In the genomic region with DNA sequence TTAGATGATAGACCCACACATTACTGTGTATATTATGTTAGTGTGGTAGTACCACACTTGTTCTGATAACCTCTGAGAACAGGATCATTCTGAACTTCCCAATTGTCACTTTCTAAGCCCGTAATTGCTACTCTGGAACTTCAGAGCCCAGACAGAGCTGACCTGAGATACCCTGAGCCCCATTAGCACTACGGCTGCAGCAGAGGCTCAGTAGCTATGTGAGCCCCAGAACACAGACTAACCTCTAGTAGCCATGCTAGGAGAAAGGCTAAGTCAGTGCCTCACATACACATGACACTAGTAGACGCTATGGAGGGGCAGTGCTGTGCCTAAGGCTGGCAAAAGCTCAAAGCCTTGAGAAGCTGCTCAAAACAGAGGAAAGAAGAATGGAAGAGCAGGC, we compare ENCODE assay signal across 19 mouse cellular contexts.
"Had no signal": no experiment of that assay in that cellular context is flagged by ENCODE, and none has a peak within 500 bp of the region (broad histone marks: within the 10 kb centered on the region; RNA-seq: fewer than 3 reads in every experiment).

No protein-coding gene starts in this region.

- DNase-seq: kidney, adult 11 months; kidney, adult 9 months; kidney, postnatal 14 days; kidney, postnatal 4 days; left cerebral cortex, postnatal 4 days; lung, adult 2 months; lung, postnatal 14 days; lung, postnatal 4 days; retina, postnatal 1 day; right cerebral cortex, postnatal 25 days; spleen, adult 18-20 months; thymus, postnatal 36 days had no signal

- H3K27me3 ChIP-seq: intestine, embryonic 15.5 days; limb, embryonic 12.5 days; limb, embryonic 15.5 days; midbrain, embryonic 12.5 days; midbrain, embryonic 15.5 days; neural tube, embryonic 13.5 days had no signal

- H3K9me3 ChIP-seq: intestine, embryonic 15.5 days; limb, embryonic 12.5 days; limb, embryonic 15.5 days; midbrain, embryonic 12.5 days; midbrain, embryonic 15.5 days; neural tube, embryonic 13.5 days had no signal

- H3K27ac ChIP-seq: intestine, embryonic 15.5 days; limb, embryonic 12.5 days; limb, embryonic 15.5 days; midbrain, embryonic 12.5 days; midbrain, embryonic 15.5 days; neural tube, embryonic 13.5 days had no signal

- ATAC-seq: intestine, embryonic 15.5 days; midbrain, embryonic 15.5 days had no signal

- H3K4me2 ChIP-seq: intestine, embryonic 15.5 days; limb, embryonic 12.5 days; limb, embryonic 15.5 days; midbrain, embryonic 12.5 days; midbrain, embryonic 15.5 days; neural tube, embryonic 13.5 days had no signal

- H3K9ac ChIP-seq: intestine, embryonic 15.5 days; limb, embryonic 12.5 days; limb, embryonic 15.5 days; midbrain, embryonic 12.5 days; midbrain, embryonic 15.5 days; neural tube, embryonic 13.5 days had no signal

- H3K36me3 ChIP-seq: intestine, embryonic 15.5 days; limb, embryonic 15.5 days; midbrain, embryonic 12.5 days; midbrain, embryonic 15.5 days; neural tube, embryonic 13.5 days had no signal

- H3K4me3 ChIP-seq: intestine, embryonic 15.5 days; limb, embryonic 12.5 days; limb, embryonic 15.5 days; midbrain, embryonic 12.5 days; midbrain, embryonic 15.5 days; myocyte; neural tube, embryonic 13.5 days had no signal

- H3K4me1 ChIP-seq: midbrain, embryonic 12.5 days; midbrain, embryonic 15.5 days; neural tube, embryonic 13.5 days had no signal
